ENCODE assay signal across 9 mouse cellular contexts in the genomic region with DNA sequence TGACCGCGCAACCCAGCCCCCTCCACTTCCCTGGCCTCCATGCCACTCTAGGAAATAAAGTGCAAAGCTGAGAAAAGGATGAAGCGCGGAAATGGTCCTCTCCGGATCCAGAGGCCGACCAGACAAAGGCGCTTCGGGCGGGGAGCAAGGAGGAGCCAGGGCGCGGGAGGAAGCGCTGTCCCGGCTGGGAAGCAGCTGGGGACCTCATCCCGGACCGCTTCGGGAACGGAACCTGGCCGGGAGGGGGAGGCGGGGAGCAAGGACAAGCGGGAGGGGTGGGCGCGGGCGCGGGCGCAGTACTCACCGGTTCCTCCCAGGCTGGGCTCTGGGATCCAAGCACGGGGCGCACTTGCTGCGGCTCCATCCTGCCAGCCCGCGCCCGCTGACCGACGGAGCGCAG. TPM values are rescaled to one million over a fixed set of nuclear protein-coding genes. Genes with fewer than 3 reads are reported as not detected.
DNase-seq lines count a peak whose midpoint lies in the region; ATAC-seq lines count a peak whose summit lies in the region.
"Not testable (repeated sequence)": the region's sequence is repeated elsewhere in the genome, so short reads cannot be mapped to it uniquely, and the experiment has no call there.
"Had no signal": no experiment of that assay in that cellular context is flagged by ENCODE, and none has a peak within 500 bp of the region (broad histone marks: within the 10 kb centered on the region; RNA-seq: fewer than 3 reads in every experiment).

A gene (minus strand): TSS at position 389 of the 400 bp plus-strand sequence.

- peak; percentile 6 to 34 for DNase-seq in adrenal gland, adult (ENCODE audit: inconsistent age in 2 of 2, low spot score in 1 of 2)
- not testable (repeated sequence) for DNase-seq in embryonic facial prominence, embryonic 14.5 days (ENCODE audit: low spot score); hindbrain, embryonic 11.5 days (ENCODE audit: low spot score); midbrain, embryonic 14.5 days
- peak; percentile 1 to 32 for DNase-seq in heart, adult 18-20 months
- DNase-seq in kidney, postnatal 14 days = peak; percentile 1
- DNase-seq in spleen, postnatal 4 days (ENCODE audit: low spot score in 2 of 2) = peak; percentile 8 to 36

- not testable (repeated sequence) for H3K9me3 ChIP-seq in embryonic facial prominence, embryonic 14.5 days (ENCODE audit: control insufficient read depth, low read length); hindbrain, embryonic 11.5 days (ENCODE audit: control insufficient read depth, low read length); limb, embryonic 13.5 days; midbrain, embryonic 14.5 days (ENCODE audit: control insufficient read depth, low read length)

- peak within 1 kb of the TSS; percentile 52 for H3K9ac ChIP-seq in embryonic facial prominence, embryonic 14.5 days (ENCODE audit: low read depth, low read length)
- H3K9ac ChIP-seq in hindbrain, embryonic 11.5 days (ENCODE audit: low read depth, low read length) = peak within 1 kb of the TSS; percentile 53
- peak within 1 kb of the TSS; percentile 59 for H3K9ac ChIP-seq in limb, embryonic 13.5 days
- H3K9ac ChIP-seq in midbrain, embryonic 14.5 days (replicated peaks; ENCODE audit: low read length) = peak within 1 kb of the TSS; percentile 65

- H3K27me3 ChIP-seq in embryonic facial prominence, embryonic 14.5 days (replicated peaks; ENCODE audit: control insufficient read depth, insufficient read depth, low read length); hindbrain, embryonic 11.5 days (ENCODE audit: control insufficient read depth, insufficient read depth, low read length); limb, embryonic 13.5 days; midbrain, embryonic 14.5 days (ENCODE audit: control insufficient read depth, insufficient read depth, low read length): not testable (repeated sequence)

- H3K27ac ChIP-seq in embryonic facial prominence, embryonic 14.5 days (replicated peaks; ENCODE audit: low read depth, low read length); hindbrain, embryonic 11.5 days (ENCODE audit: low read depth, low read length); limb, embryonic 13.5 days: not testable (repeated sequence)
- H3K27ac ChIP-seq in midbrain, embryonic 14.5 days (replicated peaks; ENCODE audit: low read depth, low read length) = peak within 1 kb of the TSS; percentile 72

- H3K36me3 ChIP-seq in embryonic facial prominence, embryonic 14.5 days (ENCODE audit: control insufficient read depth, insufficient read depth, low read length); hindbrain, embryonic 11.5 days (ENCODE audit: control insufficient read depth, insufficient read depth, low read length); limb, embryonic 13.5 days; midbrain, embryonic 14.5 days (ENCODE audit: control insufficient read depth, insufficient read depth, low read length): not testable (repeated sequence)

- H3K4me3 ChIP-seq in embryonic facial prominence, embryonic 14.5 days (ENCODE audit: low read depth, low read length) = peak within 1 kb of the TSS; percentile 44
- H3K4me3 ChIP-seq in hindbrain, embryonic 11.5 days (ENCODE audit: low read depth, low read length) = peak within 1 kb of the TSS; percentile 45
- peak within 1 kb of the TSS; percentile 48 for H3K4me3 ChIP-seq in limb, embryonic 13.5 days
- peak within 1 kb of the TSS; percentile 51 for H3K4me3 ChIP-seq in midbrain, embryonic 14.5 days (replicated peaks; ENCODE audit: low read depth, low read length)

- H3K4me1 ChIP-seq in embryonic facial prominence, embryonic 14.5 days (ENCODE audit: control insufficient read depth, insufficient read depth, low read length); hindbrain, embryonic 11.5 days (replicated peaks; ENCODE audit: control insufficient read depth, insufficient read depth, low read length); limb, embryonic 13.5 days; midbrain, embryonic 14.5 days (ENCODE audit: control insufficient read depth, insufficient read depth, low read length): not testable (repeated sequence)

- H3K4me2 ChIP-seq in embryonic facial prominence, embryonic 14.5 days (ENCODE audit: low read depth, low read length) = peak within 1 kb of the TSS; percentile 67
- peak within 1 kb of the TSS; percentile 52 for H3K4me2 ChIP-seq in hindbrain, embryonic 11.5 days (replicated peaks; ENCODE audit: low read depth, low read length)
- H3K4me2 ChIP-seq in limb, embryonic 13.5 days (replicated peaks) = peak within 1 kb of the TSS; percentile 74
- H3K4me2 ChIP-seq in midbrain, embryonic 14.5 days (ENCODE audit: low read length) = peak within 1 kb of the TSS; percentile 54

- WGBS in embryonic facial prominence, embryonic 14.5 days = 0% methylated on average over 5 of the region's 35 CpGs
- 0% methylated on average over 15 of the region's 35 CpGs for WGBS in hindbrain, embryonic 11.5 days
- 1% methylated on average over 13 of the region's 35 CpGs for WGBS in limb, embryonic 13.5 days
- 0% methylated on average over 13 of the region's 35 CpGs for WGBS in midbrain, embryonic 14.5 days

- ATAC-seq in embryonic facial prominence, embryonic 14.5 days (ENCODE audit: low read depth); hindbrain, embryonic 11.5 days (ENCODE audit: low FRiP score); limb, embryonic 13.5 days (ENCODE audit: low FRiP score, low read depth); midbrain, embryonic 14.5 days (ENCODE audit: low FRiP score, low TSS enrichment): not testable (repeated sequence)

RNA-seq across cellular contexts. Expression of the gene that starts here (rescaled TPM):
- 0.40 and 0.88 TPM in 2 replicates for polyA plus RNA-seq in embryonic facial prominence, embryonic 14.5 days (2014; fragmentation: Nextera tagmentation; extraction: Ambion mirVana)
- under 1 TPM in 1 of 2 experiments, not detected in 1; 0.15 TPM for total RNA-seq in heart, adult 18-20 months (2021)
- 2.0 and 2.1 TPM in 2 replicates for polyA plus RNA-seq in hindbrain, embryonic 11.5 days (2014; fragmentation: Nextera tagmentation; extraction: Ambion mirVana)
- 0.71 and 1.1 TPM in 2 replicates for polyA plus RNA-seq in limb, embryonic 13.5 days (2015; fragmentation: Nextera tagmentation; extraction: Ambion mirVana)
- polyA plus RNA-seq in midbrain, embryonic 14.5 days (2014; fragmentation: Nextera tagmentation; extraction: Ambion mirVana) = 6.0 and 6.6 TPM in 2 replicates
- polyA plus RNA-seq: C2C12 had no signal

Comparison
In these comparisons a context has a peak if more than half of its experiments do, and no peak if none do; other contexts are left out.
1. Peak in DNase-seq in heart, adult 18-20 months; RNA of the gene not detected or under 1 TPM.